Mouse (Mus musculus) kidney, adult 2 months (tissue): ENCODE data around the gene Rnaseh2c.

Source experiments
- CTCF ChIP-seq: fragments of 200-500 bp; conservative IDR thresholded peaks from 2 replicates; pipeline ENCODE4 v1.5.1; 2011; ENCODE audit warnings: low read depth, mild to moderate bottlenecking, control low read depth, low read length, moderate library complexity, mixed read lengths; ENCODE audit not compliant: insufficient read depth, insufficient read length
- POLR2A ChIP-seq: fragments of 200-500 bp; IDR thresholded peaks from one replicate; pipeline ENCODE4 v1.6.1; 2011; ENCODE audit warnings: low read depth, low read length, control low read depth

- no peak for TF ChIP-seq POLR2A
- TF ChIP-seq CTCF = no peak
Observed at GRCm38 (mm10) chr19:5567180-5567533, 34.5 kb upstream of the Rnaseh2c start.
